Mouse (Mus musculus) adrenal gland, adult 18-20 months (tissue): Measurements from ENCODE around the gene Zc2hc1c. TPM values are rescaled to one million over a fixed set of nuclear protein-coding genes. Genes with fewer than 3 reads are reported as not detected.

Experiments used
- DNase-seq, 2 experiments: peaks; one replicate each; pipeline ENCODE4 v3.0.0; 2021 to 2022; ENCODE audit warnings: low spot score in 2 of 2
- long read RNA-seq, 2 experiments: library from polyadenylated mRNA; stranded (forward); transcript quantifications; one replicate each; pipeline ENCODE4 v2.0.0; 2021
- total RNA-seq, 2 experiments: library from RNA; stranded (reverse); gene quantifications; 1 replicate in 1 of 2; 2 replicates in 1 of 2; pipeline ENCODE4 v1.2.3; 2021

Gene Zc2hc1c
- total RNA-seq = 1 to 10 TPM; 1.8 to 2.1 TPM
- long read RNA-seq, experiment 1, full-length matches to known transcripts = 5 of 5 reads
- long read RNA-seq, experiment 1, partial matches to known transcripts = 0 of 5 reads
- long read RNA-seq, experiment 1, other reads (novel, unspliced or antisense) = 0 of 5 reads
- long read RNA-seq, experiment 2, full-length matches to known transcripts = 4 of 4 reads
- long read RNA-seq, experiment 2, partial matches to known transcripts = 0 of 4 reads
- long read RNA-seq, experiment 2, other reads (novel, unspliced or antisense) = 0 of 4 reads

- peak; percentile 76 to 80 for DNase-seq
Observed at GRCm38 (mm10) chr12:85288486-85289156, at the start of gene Zc2hc1c. Gene Zc2hc1c, plus strand, starts transcription at chr12:85288591.

DNA sequence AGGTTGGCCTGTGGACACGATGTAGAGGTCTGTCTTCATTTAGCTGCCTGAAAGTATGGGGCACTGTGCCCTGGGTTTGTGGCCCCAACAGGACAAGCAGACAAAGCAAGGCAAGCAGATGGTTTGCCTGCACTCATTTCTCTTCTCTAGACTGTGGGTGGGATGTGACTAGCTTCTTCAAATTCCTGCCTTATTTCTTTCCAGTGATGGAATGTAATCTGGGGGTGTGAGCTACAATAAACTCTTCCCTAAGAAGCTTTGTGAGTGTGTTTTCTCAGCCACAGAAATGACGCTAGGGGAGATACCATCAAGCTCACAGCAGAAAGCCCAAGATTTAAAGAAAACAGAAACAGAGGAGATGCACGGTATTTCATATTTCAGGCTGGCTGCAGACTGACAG, 36.3 kb upstream of the Zc2hc1c start:
- DNase-seq = no peak

GRCm38 (mm10) chr12:85256074-85256751, 32.2 kb upstream of the Zc2hc1c start:
- no peak for DNase-seq

GRCm38 (mm10) chr12:85257008-85257639, 31.3 kb upstream of the Zc2hc1c start:
- no peak for DNase-seq

GRCm38 (mm10) chr12:85262489-85262888, 25.9 kb upstream of the Zc2hc1c start:
- DNase-seq = no peak

DNA sequence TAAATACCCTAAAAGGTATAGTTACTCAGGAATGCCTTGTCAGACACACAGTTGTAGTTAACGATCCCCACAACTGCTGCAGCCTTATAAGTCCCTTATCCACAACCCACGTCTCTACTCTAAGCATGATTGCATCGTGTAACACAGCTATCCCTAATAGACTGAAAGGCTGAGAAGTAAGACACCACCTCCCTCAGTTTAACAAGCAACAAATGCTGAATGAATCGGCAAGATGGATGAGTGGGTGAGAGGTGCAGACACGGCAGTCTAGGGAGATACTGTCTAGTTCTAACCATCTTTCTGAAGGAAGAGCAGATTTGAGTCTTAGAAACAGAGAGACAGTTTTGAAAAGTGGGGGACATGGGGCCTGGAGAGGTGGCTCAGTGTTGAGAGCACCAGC, 25.2 kb upstream of the Zc2hc1c start:
- no peak for DNase-seq

- DNase-seq = no peak
Observed at GRCm38 (mm10) chr12:85264531-85264930, 23.9 kb upstream of the Zc2hc1c start.

GRCm38 (mm10) chr12:85264940-85265339, 23.5 kb upstream of the Zc2hc1c start:
- no peak for DNase-seq

DNA sequence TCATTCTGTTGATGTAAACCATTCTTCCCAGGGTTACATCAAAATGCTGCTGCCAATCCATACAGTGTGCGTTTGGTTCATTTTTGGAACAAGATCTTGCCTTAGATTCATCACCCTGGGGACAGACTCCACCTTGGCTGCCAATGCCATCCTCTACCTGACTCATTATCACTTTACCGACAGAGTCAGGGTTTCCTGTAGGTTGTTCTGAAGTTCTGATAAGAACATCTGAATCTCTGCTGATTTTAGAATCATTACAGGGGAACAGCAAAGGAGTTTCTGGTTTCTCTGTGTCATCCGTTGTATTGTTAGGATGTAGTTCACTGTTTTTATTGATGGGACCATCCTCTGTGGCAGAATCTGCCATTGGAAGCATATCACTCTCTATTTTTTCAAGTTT, 22.1 kb upstream of the Zc2hc1c start:
- no peak for DNase-seq

GRCm38 (mm10) chr12:85269821-85270220, 18.6 kb upstream of the Zc2hc1c start:
- DNase-seq = no peak

DNA sequence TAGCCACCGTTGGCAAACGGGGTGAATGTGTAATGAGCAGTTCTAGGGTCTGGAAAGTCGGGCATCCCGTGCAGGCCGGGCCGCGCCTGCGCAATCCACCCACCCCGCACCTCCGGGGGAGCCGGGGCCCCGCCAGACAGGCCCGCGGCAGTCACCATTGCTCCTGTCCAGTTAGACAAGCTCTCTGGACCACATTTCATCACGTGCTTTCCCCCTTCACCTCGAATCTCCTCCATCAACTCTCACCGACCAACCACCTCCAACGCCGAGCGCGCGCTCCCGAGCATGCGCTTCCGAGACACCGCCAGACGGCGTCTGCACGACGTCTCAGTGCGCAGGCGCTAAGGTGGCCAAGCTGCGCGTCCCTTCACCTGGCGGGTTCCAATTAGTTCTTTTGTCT, 18.1 kb upstream of the Zc2hc1c start, which contains the start of gene Mlh3:
Gene Mlh3 (minus strand): TSS at position 281 of the 400 bp plus-strand sequence.
- DNase-seq = peak; percentile 78 to 81

DNA sequence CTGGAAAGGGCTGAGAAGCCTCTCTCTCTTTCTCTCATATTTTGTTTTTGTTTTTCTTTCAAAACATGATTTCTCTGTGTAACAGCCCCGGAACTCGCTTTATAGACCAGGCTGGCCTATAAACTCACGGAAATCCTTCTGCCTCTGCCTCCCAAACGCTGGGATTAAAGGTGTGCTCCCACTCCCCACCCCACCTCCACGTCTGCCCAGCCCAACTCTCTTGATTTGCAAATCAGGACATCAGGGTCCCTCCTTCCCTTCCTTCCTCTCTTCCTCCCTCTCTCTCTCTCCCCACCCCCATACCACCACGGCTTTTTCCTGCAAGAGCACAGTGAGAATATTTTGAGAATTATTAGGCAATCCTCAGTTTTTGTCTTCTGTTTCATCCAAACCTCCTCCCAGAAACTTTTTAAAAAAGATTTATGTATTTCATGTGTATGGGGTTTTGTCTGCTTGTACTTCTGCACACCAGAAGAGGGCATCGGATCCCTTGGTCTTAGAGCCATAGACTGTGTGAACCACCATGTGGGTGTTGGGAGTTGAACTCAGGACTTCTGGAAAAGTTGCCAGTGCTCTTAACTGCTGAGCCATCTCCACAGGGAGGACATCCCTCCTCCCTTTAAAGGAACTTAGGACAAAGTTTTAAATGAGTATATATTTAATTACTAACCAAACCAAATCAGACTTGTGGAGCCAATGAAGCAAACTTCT, 17.1 kb upstream of the Zc2hc1c start:
- no peak for DNase-seq

GRCm38 (mm10) chr12:85271843-85272206, 16.6 kb upstream of the Zc2hc1c start:
- no peak for DNase-seq

- DNase-seq = no peak
Observed at GRCm38 (mm10) chr12:85273508-85273907, 14.9 kb upstream of the Zc2hc1c start.

- no peak for DNase-seq
Observed at GRCm38 (mm10) chr12:85276273-85276672, 12.1 kb upstream of the Zc2hc1c start.

- no peak for DNase-seq
Observed at GRCm38 (mm10) chr12:85278919-85279318, 9.5 kb upstream of the Zc2hc1c start.

DNA sequence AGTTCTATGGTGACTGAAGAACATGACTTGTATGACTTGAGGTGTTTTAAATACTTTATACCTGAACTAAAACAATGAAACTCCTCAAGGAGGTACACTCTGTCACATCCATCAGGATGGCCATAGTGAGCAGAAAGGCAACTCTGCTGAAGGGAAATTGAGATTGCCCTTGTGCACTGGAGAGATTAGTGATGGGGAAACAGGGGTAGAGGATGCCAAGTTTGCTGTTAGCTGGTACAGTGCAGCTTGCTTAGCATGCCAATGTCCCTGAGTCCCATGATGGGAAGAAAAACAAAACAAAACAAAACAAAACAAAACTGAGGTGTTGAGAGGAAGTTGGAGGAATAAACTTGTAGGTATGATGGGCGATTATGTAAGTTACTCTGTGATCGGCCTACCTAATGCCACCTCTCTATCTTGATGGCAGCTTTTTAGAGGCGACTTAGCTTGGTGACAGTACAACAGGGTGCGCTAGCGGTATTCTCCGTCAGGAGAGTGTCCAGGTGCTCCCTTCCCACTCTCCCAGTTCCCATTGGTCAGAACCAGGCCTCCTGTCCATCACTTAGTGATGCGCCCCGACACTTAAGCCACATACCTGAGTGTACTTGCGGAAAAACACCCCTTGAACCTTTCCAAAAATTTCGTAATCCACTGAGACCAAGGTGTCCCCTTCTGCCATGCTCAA, 8.9 kb upstream of the Zc2hc1c start:
- no peak for DNase-seq

DNA sequence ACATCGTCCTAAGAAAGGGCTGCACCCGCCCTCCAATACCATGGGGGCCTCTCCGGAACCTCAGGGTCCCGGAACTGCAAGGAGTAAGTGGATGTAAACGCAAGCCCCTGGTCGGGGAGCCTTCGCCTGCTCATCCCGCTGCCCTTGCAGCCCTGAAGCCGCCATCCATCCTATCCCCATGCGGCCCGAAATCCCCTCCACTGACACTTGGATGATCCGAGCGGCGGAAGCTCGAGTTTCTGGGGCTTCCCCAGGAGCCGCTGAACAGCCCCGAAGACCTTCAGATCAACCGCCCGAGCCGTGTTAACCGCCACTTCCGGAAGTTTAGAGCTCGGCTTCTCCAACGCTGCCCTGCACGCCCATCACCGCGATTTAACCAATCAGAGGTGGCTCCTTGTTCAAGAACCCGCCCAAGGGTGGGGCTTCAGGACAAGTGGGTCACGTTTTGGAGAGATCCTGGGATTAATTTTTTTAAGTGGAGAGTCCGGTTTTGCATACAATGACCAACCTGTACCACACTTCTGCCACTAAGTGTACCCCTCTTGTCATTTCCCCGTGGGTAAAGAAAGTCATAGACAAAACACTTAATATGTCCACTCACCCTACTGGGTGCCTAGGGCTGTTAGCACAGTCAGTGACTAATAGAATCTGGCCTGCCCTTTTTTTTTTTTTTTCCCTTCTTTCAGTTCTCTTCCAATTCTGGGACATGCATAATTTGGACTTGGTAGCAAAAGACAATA, 8.1 kb upstream of the Zc2hc1c start:
- peak; percentile 95 for DNase-seq

- DNase-seq = no peak
Observed at GRCm38 (mm10) chr12:85280845-85281651, 7.3 kb upstream of the Zc2hc1c start.
